Comparison of ENCODE assay signal across 11 mouse cellular contexts in the genomic region with DNA sequence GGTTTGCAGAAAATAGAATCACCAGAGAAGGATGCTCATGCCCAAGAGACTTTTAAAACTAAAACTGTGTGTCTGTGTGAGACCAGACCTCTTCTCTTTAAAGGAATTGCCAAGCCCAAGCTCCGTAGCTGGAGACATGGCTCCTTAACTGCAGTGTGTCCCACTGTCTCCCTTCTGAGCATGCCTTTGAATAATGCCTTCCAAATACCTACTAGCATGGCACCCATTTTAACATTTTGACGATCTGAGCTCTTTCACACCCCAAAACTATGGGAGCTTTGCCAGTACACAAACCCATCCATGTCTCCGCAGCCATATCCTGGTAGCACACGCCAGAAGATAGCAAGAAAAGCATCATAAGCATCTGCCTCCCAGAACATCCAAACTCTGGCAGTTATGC.
"Had no signal": no experiment of that assay in that cellular context is flagged by ENCODE, and none has a peak within 500 bp of the region (broad histone marks: within the 10 kb centered on the region; RNA-seq: fewer than 3 reads in every experiment).

No protein-coding gene starts in this region.

- DNase-seq: kidney, adult 2 months; kidney, postnatal 14 days; layer of hippocampus, postnatal 36 days; left cerebral cortex, postnatal 4 days; thymus, postnatal 36 days had no signal

- H3K36me3 ChIP-seq: kidney, embryonic 15.5 days; limb, embryonic 13.5 days; midbrain, embryonic 13.5 days; neural tube, embryonic 15.5 days had no signal

- H3K4me1 ChIP-seq: kidney, embryonic 15.5 days; limb, embryonic 13.5 days; midbrain, embryonic 13.5 days; neural tube, embryonic 15.5 days had no signal

- H3K4me2 ChIP-seq: kidney, embryonic 15.5 days; limb, embryonic 13.5 days; midbrain, embryonic 13.5 days; neural tube, embryonic 15.5 days had no signal

- H3K27ac ChIP-seq: kidney, embryonic 15.5 days; limb, embryonic 13.5 days; liver, embryonic 14.5 days; midbrain, embryonic 13.5 days; neural tube, embryonic 15.5 days had no signal

- H3K4me3 ChIP-seq: kidney, embryonic 15.5 days; limb, embryonic 13.5 days; midbrain, embryonic 13.5 days; myocyte; neural tube, embryonic 15.5 days had no signal

- H3K9ac ChIP-seq: kidney, embryonic 15.5 days; limb, embryonic 13.5 days; liver, embryonic 14.5 days; midbrain, embryonic 13.5 days; neural tube, embryonic 15.5 days had no signal

- ATAC-seq: midbrain, embryonic 13.5 days had no signal

- H3K27me3 ChIP-seq: kidney, embryonic 15.5 days; limb, embryonic 13.5 days; midbrain, embryonic 13.5 days; neural tube, embryonic 15.5 days had no signal

- H3K9me3 ChIP-seq: kidney, embryonic 15.5 days; limb, embryonic 13.5 days; midbrain, embryonic 13.5 days; neural tube, embryonic 15.5 days had no signal
